ENCODE assay signal across 7 mouse cellular contexts in genomic region chr9:78176831-78177230, GRCm38 (mm10). TPM values are rescaled to one million over a fixed set of nuclear protein-coding genes. Genes with fewer than 3 reads are reported as not detected.
DNase-seq lines count a peak whose midpoint lies in the region; ATAC-seq and TF ChIP-seq lines count a peak whose summit lies in the region.

No protein-coding gene starts in this region.

- peak overlapping the region; percentile 94 for H3K27ac ChIP-seq in testis, adult 2 months (ENCODE audit: control insufficient read depth, insufficient read depth, low read depth, low read length)
- H3K27ac ChIP-seq in cortical plate, adult 2 months (ENCODE audit: insufficient read depth, low read length), result peak overlapping the region; percentile 84
- H3K27ac ChIP-seq in hindbrain, embryonic 13.5 days, result peak overlapping the region; percentile 96
- peak overlapping the region; percentile 97 for H3K27ac ChIP-seq in liver, embryonic 14.5 days

- H3K9me3 ChIP-seq in hindbrain, embryonic 13.5 days, result no peaks in the 10 kb centered on the region
- no peaks in the 10 kb centered on the region for H3K9me3 ChIP-seq in liver, embryonic 14.5 days (ENCODE audit: control insufficient read depth, low read length)

- peaks cover 2% of the 10 kb centered on the region; the same call in 1 of the 2 replicates for H3K4me1 ChIP-seq in testis, adult 2 months (ENCODE audit: control insufficient read depth, insufficient read depth, low read length)
- H3K4me1 ChIP-seq in cortical plate, adult 2 months (ENCODE audit: control insufficient read depth, insufficient read depth, low read length), result no peaks in the 10 kb centered on the region
- H3K4me1 ChIP-seq in hindbrain, embryonic 13.5 days (replicated peaks), result peaks cover 10% of the 10 kb centered on the region
- peaks cover 9 to 10% of the 10 kb centered on the region in 2 experiments; a peak in 3 of 4 replicates for H3K4me1 ChIP-seq in liver, embryonic 14.5 days (replicated peaks; ENCODE audit: control insufficient read depth in 2 of 2, insufficient read depth in 2 of 2, low read length in 1 of 2)

- TF ChIP-seq POLR2A in testis, adult 2 months (IDR thresholded peaks at IDR 0.05; ENCODE audit: control insufficient read depth, low read depth, low read length), result no peak
- TF ChIP-seq POLR2A in cortical plate, adult 2 months (IDR thresholded peaks at IDR 0.05; ENCODE audit: extremely low read depth, insufficient read depth, low read length), result no peak

- H3K4me3 ChIP-seq in testis, adult 2 months (ENCODE audit: control insufficient read depth, low read depth, low read length), result peak overlapping the region; percentile 97
- peak overlapping the region; percentile 63 for H3K4me3 ChIP-seq in cortical plate, adult 2 months (ENCODE audit: insufficient read depth, low read length)
- peak overlapping the region; percentile 50 for H3K4me3 ChIP-seq in hindbrain, embryonic 13.5 days
- peak overlapping the region; percentile 68 to 88 for H3K4me3 ChIP-seq in liver, embryonic 14.5 days (ENCODE audit: insufficient read depth in 1 of 2, low read depth in 2 of 2, low read length in 2 of 2)

- peak overlapping the region; percentile 78 for H3K9ac ChIP-seq in hindbrain, embryonic 13.5 days
- peak overlapping the region; percentile 94 for H3K9ac ChIP-seq in liver, embryonic 14.5 days (replicated peaks)

- DNase-seq in testis, postnatal 10 days (ENCODE audit: low spot score), result no peak
- DNase-seq in liver, embryonic 14.5 days (ENCODE audit: low read depth in 3 of 3, low spot score in 3 of 3), result no peak
- DNase-seq in natural killer cell, adult 2 months (ENCODE audit: low spot score in 2 of 2), result peak; percentile 19 to 24
- no peak for DNase-seq in testis, postnatal 14 days (ENCODE audit: low spot score)

- no peak for ATAC-seq in hindbrain, embryonic 13.5 days (ENCODE audit: low FRiP score)
- ATAC-seq in liver, embryonic 14.5 days (ENCODE audit: insufficient read depth), result no peak

- 44% methylated on average over 7 of the region's 7 CpGs for whole genome bisulfite sequencing in hindbrain, embryonic 13.5 days
- WGBS in liver, embryonic 14.5 days (ENCODE audit: insufficient replicate concordance), result 22% methylated on average over 7 of the region's 7 CpGs

- H3K36me3 ChIP-seq in testis, adult 2 months (ENCODE audit: control insufficient read depth, insufficient read depth, low read length), result no peaks in the 10 kb centered on the region; the same call in 1 of the 2 replicates
- H3K36me3 ChIP-seq in hindbrain, embryonic 13.5 days, result no peaks in the 10 kb centered on the region
- H3K36me3 ChIP-seq in liver, embryonic 14.5 days (replicated peaks; ENCODE audit: control insufficient read depth, insufficient read depth, low read depth), result no peaks in the 10 kb centered on the region

- TF ChIP-seq EP300 in liver, embryonic 14.5 days (IDR thresholded peaks at IDR 0.05; ENCODE audit: low read depth), result no peak

- H3K4me2 ChIP-seq in hindbrain, embryonic 13.5 days, result peak overlapping the region; percentile 62
- H3K4me2 ChIP-seq in liver, embryonic 14.5 days (ENCODE audit: low read depth), result peak overlapping the region; percentile 89

- no peaks in the 10 kb centered on the region for H3K27me3 ChIP-seq in testis, adult 2 months (ENCODE audit: control insufficient read depth, insufficient read depth, low read length)
- H3K27me3 ChIP-seq in hindbrain, embryonic 13.5 days, result no peaks in the 10 kb centered on the region
- H3K27me3 ChIP-seq in liver, embryonic 14.5 days (ENCODE audit: control insufficient read depth, insufficient read depth, low read length), result no peaks in the 10 kb centered on the region

- TF ChIP-seq CTCF in testis, adult 2 months (IDR thresholded peaks at IDR 0.05; ENCODE audit: control insufficient read depth, insufficient read depth, insufficient replicate concordance, low read depth, low read length), result no peak
- no peak for TF ChIP-seq CTCF in cortical plate, adult 2 months (IDR thresholded peaks at IDR 0.05; ENCODE audit: extremely low read depth, insufficient read depth, low read length)
- no peak for TF ChIP-seq CTCF in liver, embryonic 14.5 days (IDR thresholded peaks at IDR 0.05; ENCODE audit: low read depth)

RNA-seq across cellular contexts. Expression of gene Gsta4, which starts 5.7 kb away (rescaled TPM):
- polyA plus RNA-seq in testis, adult 2 months (2012; rRNA removed), result 29.3 and 38.7 TPM in 2 replicates
- polyA plus RNA-seq in cortical plate, adult 2 months (2012; rRNA removed), result 85.6 and 92.4 TPM in 2 replicates
- polyA plus RNA-seq in hindbrain, embryonic 13.5 days (2015; fragmentation: Nextera tagmentation; extraction: Ambion mirVana), result 27.5 and 34.4 TPM in 2 replicates
- polyA plus RNA-seq in liver, embryonic 14.5 days (2012; rRNA removed), result 11.7 and 17.2 TPM in 2 replicates
- 30.6 and 33.0 TPM in 2 replicates for polyA plus RNA-seq in liver, embryonic 14.5 days (2014; fragmentation: Nextera tagmentation; extraction: Ambion mirVana)

RNA-seq across cellular contexts. Expression of gene Gsta1, which starts 53.6 kb away (rescaled TPM):
- 0.18 TPM in 1 of 2 replicates, not detected in the other for polyA plus RNA-seq in testis, adult 2 months (2012; rRNA removed)
- polyA plus RNA-seq in cortical plate, adult 2 months (2012; rRNA removed), result not detected in 2 replicates
- polyA plus RNA-seq in hindbrain, embryonic 13.5 days (2015; fragmentation: Nextera tagmentation; extraction: Ambion mirVana), result not detected in 2 replicates
- polyA plus RNA-seq in liver, embryonic 14.5 days (2012; rRNA removed), result 0.06 TPM in 1 of 2 replicates, not detected in the other
- polyA plus RNA-seq in liver, embryonic 14.5 days (2014; fragmentation: Nextera tagmentation; extraction: Ambion mirVana), result 0.24 TPM in 1 of 2 replicates, not detected in the other

Comparison
In these comparisons a context has a peak if more than half of its experiments do, and no peak if none do; other contexts are left out.
1. DNase-seq: peak in natural killer cell, adult 2 months (2 of 2); none in testis, postnatal 10 days (single experiment), liver, embryonic 14.5 days (0 of 3) and testis, postnatal 14 days (single experiment).
2. Peak in every context shown above with its lines, with median percentiles within 50 percentile points of each other: H3K27ac ChIP-seq and H3K4me3 ChIP-seq.